Mouse (Mus musculus) kidney, embryonic 15.5 days (tissue): ENCODE results near the gene Gm3127. TPM values are rescaled to one million over a fixed set of nuclear protein-coding genes. Genes with fewer than 3 reads are reported as not detected.
A peak's percentile ranks its signal among the peaks of the same experiment; 100 is the strongest.
"Not testable (repeated sequence)": the region's sequence is repeated elsewhere in the genome, so short reads cannot be mapped to it uniquely, and the experiment has no call there.

Source experiments
- ATAC-seq: fragments of 200-750 bp; cut with Nextera tagmentation; replicated peaks from 2 replicates; pipeline ENCODE4 v1.8.0; 2017; ENCODE audit warnings: moderate TSS enrichment; ENCODE audit not compliant: low FRiP score
- H3K27ac ChIP-seq: fragments of 300-500 bp; sonication (generic); 2 replicates; pipeline ENCODE4 v1.5.1; 2015; ENCODE audit warnings: mild to moderate bottlenecking, inconsistent platforms
- H3K27me3 ChIP-seq: fragments of 300-500 bp; sonication (generic); 2 replicates; pipeline ENCODE4 v1.6.1; 2015; ENCODE audit warnings: inconsistent platforms
- H3K36me3 ChIP-seq: fragments of 300-500 bp; sonication (generic); 2 replicates; pipeline ENCODE4 v1.6.1; 2015; ENCODE audit warnings: inconsistent platforms
- H3K4me1 ChIP-seq: fragments of 300-500 bp; sonication (generic); 2 replicates; pipeline ENCODE4 v1.6.1; 2015; ENCODE audit warnings: inconsistent platforms
- H3K4me2 ChIP-seq: fragments of 300-500 bp; sonication (generic); 2 replicates; pipeline ENCODE4 v1.6.1; 2015; ENCODE audit warnings: moderate library complexity, mild to moderate bottlenecking, inconsistent platforms
- H3K4me3 ChIP-seq: fragments of 300-500 bp; sonication (generic); replicated peaks from 2 replicates; pipeline ENCODE4 v1.5.1; 2015; ENCODE audit warnings: mild to moderate bottlenecking, inconsistent platforms
- H3K9ac ChIP-seq: fragments of 300-500 bp; sonication (generic); 2 replicates; pipeline ENCODE4 v1.6.1; 2015; ENCODE audit warnings: mild to moderate bottlenecking, inconsistent platforms
- H3K9me3 ChIP-seq: fragments of 300-500 bp; sonication (generic); replicated peaks from 2 replicates; pipeline ENCODE4 v1.6.1; 2016; ENCODE audit warnings: inconsistent platforms
- WGBS: fragments of 180-500 bp; shearing (Covaris S2); methylation state at CpG from one replicate; pipeline ENCODE4 v1.1.7; 2015; ENCODE audit warnings: mixed read lengths; 5-methylcytosine and 5-hydroxymethylcytosine counted together
- polyA plus RNA-seq: library from polyadenylated mRNA; unstranded; fragments of >200 nt; fragmentation: Nextera tagmentation; extraction: Ambion mirVana; gene quantifications from 2 replicates; pipeline ENCODE4 v1.2.1, GENCODE M21; 2015

The Gm3127 gene
- not detected in 2 replicates for polyA plus RNA-seq

DNA sequence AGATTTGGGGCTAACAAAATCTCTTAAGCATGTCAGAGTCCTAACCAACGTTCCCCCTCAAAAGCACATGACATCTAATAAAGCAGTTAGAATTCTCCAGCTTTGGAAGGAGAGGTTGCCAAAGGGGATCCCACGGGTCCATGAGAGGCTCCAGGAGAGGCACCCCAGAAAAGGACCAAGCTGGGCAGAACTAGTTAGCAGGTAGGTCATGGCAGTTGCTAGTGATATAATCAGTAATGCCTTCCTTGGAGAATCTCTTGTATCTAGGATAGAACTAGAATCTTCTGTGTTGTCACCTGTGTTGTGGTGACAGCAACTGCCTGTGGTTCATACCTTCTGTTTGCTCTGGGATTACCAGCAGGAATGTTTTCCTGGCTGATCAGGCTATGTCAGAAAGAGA is at the start of gene Gm3127:
TSS of gene Gm3127 (plus strand) at position 301 of the 400 bp plus-strand sequence.
- ATAC-seq, H3K4me1 ChIP-seq, H3K27ac ChIP-seq, H3K9ac ChIP-seq, H3K4me3 ChIP-seq, H3K27me3 ChIP-seq, H3K36me3 ChIP-seq, H3K4me2 ChIP-seq, H3K9me3 ChIP-seq: not testable (repeated sequence)
- WGBS = 50% methylated on average over 1 of the region's 2 CpGs

DNA sequence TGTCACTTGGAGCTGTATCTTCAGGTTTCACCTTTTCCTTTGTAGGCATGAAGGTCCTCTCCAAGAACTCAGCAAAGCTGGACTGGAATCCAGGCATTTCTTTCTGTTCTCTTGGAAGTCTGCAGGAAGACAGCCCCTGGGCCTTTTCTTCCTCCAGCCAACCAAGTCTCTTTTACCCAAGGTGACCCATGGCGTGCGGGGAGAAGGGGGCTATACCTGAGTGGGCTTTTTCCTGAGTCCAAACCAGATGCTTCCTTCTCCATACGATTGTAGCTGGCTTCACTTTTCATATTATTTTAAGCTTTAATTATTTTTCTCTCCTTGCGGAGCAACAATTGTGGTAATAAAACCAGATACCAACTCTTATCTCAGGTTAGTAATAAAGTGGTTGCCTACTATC is 23.2 kb upstream of the Gm3127 start:
- 97% methylated on average over 4 of the region's 4 CpGs for WGBS
- H3K4me3 ChIP-seq, H3K4me1 ChIP-seq, H3K4me2 ChIP-seq, ATAC-seq, H3K36me3 ChIP-seq, H3K27ac ChIP-seq, H3K27me3 ChIP-seq, H3K9me3 ChIP-seq, H3K9ac ChIP-seq: not testable (repeated sequence)

GRCm38 (mm10) chr14:4182030-4182429 is 17.2 kb downstream of the Gm3127 start:
- peak overlapping the region; percentile 32 for H3K4me3 ChIP-seq
- H3K4me2 ChIP-seq = peak overlapping the region; percentile 61
- H3K36me3 ChIP-seq, ATAC-seq, H3K4me1 ChIP-seq, H3K27me3 ChIP-seq, H3K27ac ChIP-seq, H3K9me3 ChIP-seq, H3K9ac ChIP-seq: not testable (repeated sequence)
- 4% methylated on average over 13 of the region's 14 CpGs for WGBS

DNA sequence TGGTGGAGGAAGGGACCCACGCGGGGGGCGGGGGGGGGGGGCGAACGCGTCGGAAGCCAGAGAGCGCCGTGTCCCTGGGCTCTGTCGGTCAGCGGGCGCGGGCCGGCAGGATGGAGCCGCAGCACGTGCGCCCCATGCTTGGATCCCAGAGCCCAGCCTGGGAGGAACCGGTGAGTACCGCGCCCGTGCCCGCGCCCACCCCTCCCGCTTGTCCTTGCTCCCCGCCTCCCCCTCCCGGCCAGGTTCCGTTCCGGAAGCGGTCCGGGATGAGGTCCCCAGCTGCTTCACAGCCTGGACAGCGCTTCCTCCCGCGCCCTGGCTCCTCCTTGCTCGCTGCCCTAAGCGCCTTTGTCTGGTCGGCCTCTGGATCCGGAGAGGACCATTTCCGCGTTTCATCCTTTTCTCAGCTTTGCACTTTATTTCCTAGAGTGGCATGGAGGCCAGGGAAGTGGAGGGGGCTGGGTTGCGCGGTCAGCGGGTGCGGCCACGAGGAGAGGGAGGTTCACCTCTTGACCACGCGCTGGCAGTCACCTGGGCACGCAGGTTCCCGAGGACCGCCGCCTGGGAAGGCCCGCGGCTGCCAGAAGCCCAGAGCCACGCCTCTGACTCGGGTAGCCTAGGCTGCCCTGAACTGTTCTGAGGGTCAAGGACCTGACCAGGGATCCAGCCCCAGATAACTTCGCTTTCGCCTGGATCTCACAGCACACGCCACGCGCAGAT is 17.8 kb downstream of the Gm3127 start, which contains the start of gene Gm2974:
TSS of gene Gm2974 (plus strand) at position 86 of the 720 bp plus-strand sequence.
- H3K4me1 ChIP-seq, H3K9me3 ChIP-seq, H3K36me3 ChIP-seq, ATAC-seq, H3K27me3 ChIP-seq, H3K27ac ChIP-seq: not testable (repeated sequence)
- 14% methylated on average over 31 of the region's 59 CpGs for WGBS
- Histone ChIP-seq H3K9ac (0 out of 2 replicates have a peak within 1 kb of the TSS, but pooled peaks have one; percentile 14), H3K4me3 (peak within 1 kb of the TSS; percentile 32), H3K4me2 (peak within 1 kb of the TSS; percentile 61)

GRCm38 (mm10) chr14:4183375-4183774 is 18.5 kb downstream of the Gm3127 start:
- 35% methylated on average over 6 of the region's 10 CpGs for WGBS
- H3K9ac ChIP-seq, H3K4me2 ChIP-seq, H3K4me3 ChIP-seq, H3K27me3 ChIP-seq, ATAC-seq, H3K9me3 ChIP-seq, H3K4me1 ChIP-seq, H3K27ac ChIP-seq, H3K36me3 ChIP-seq: not testable (repeated sequence)

Other genes starting within 250 kb of the Gm3127 start
- gene Gm3029, start 233.3 kb upstream of the Gm3127 start, polyA plus RNA-seq = not detected in 2 replicates
- gene Gm3095, start 201.5 kb upstream of the Gm3127 start, polyA plus RNA-seq = not detected in 2 replicates
- not detected in 2 replicates for gene Gm3099, start 166.6 kb upstream of the Gm3127 start, polyA plus RNA-seq
- not detected in 2 replicates for gene Gm5796, start 141.1 kb upstream of the Gm3127 start, polyA plus RNA-seq
- not detected in 2 replicates for gene Gm3115, start 80.9 kb upstream of the Gm3127 start, polyA plus RNA-seq
- gene Gm8108, start 54.5 kb upstream of the Gm3127 start, polyA plus RNA-seq = not detected in 2 replicates
- gene Gm2974, start 17.5 kb downstream of the Gm3127 start, polyA plus RNA-seq = 0.18 and 0.45 TPM in 2 replicates
- not detected in 2 replicates for gene Gm3138, start 84.6 kb downstream of the Gm3127 start, polyA plus RNA-seq
- gene Gm3149, start 152.3 kb downstream of the Gm3127 start, polyA plus RNA-seq = not detected in 2 replicates
- 0.10 TPM in 1 of 2 replicates, not detected in the other for gene 2610042L04Rik, start 169.7 kb downstream of the Gm3127 start, polyA plus RNA-seq
- not detected in 2 replicates for gene Gm3159, start 232.5 kb downstream of the Gm3127 start, polyA plus RNA-seq